Mouse (Mus musculus) heart, embryonic 15.5 days (tissue): ENCODE measurements around the gene Gm10197. TPM values are rescaled to one million over a fixed set of nuclear protein-coding genes. Genes with fewer than 3 reads are reported as not detected.

ENCODE experiments used
- ATAC-seq: fragments of 200-750 bp; cut with Nextera tagmentation; replicated peaks from 2 replicates; pipeline ENCODE4 v1.8.0; 2017; ENCODE audit warnings: low read depth, moderate TSS enrichment; ENCODE audit not compliant: insufficient number of reproducible peaks, insufficient read depth, low FRiP score
- H3K27ac ChIP-seq: fragments of 300-500 bp; sonication (generic); 2 replicates; pipeline ENCODE4 v1.5.1; 2015; ENCODE audit warnings: mild to moderate bottlenecking, inconsistent platforms
- H3K27me3 ChIP-seq: fragments of 300-500 bp; sonication (generic); 2 replicates; pipeline ENCODE4 v1.6.1; 2015; ENCODE audit warnings: inconsistent platforms
- H3K36me3 ChIP-seq: fragments of 300-500 bp; sonication (generic); 2 replicates; pipeline ENCODE4 v1.6.1; 2015; ENCODE audit warnings: mild to moderate bottlenecking, inconsistent platforms
- H3K4me1 ChIP-seq: fragments of 300-500 bp; sonication (generic); replicated peaks from 2 replicates; pipeline ENCODE4 v1.6.1; 2015; ENCODE audit warnings: inconsistent platforms
- H3K4me2 ChIP-seq: fragments of 300-500 bp; sonication (generic); 2 replicates; pipeline ENCODE4 v1.6.1; 2015; ENCODE audit warnings: inconsistent platforms, mild to moderate bottlenecking, moderate library complexity
- H3K4me3 ChIP-seq: fragments of 300-500 bp; sonication (generic); 2 replicates; pipeline ENCODE4 v1.5.1; 2015; ENCODE audit warnings: mild to moderate bottlenecking, inconsistent platforms
- H3K9ac ChIP-seq: fragments of 300-500 bp; sonication (generic); 2 replicates; pipeline ENCODE4 v1.6.1; 2015; ENCODE audit warnings: mild to moderate bottlenecking, inconsistent platforms
- H3K9me3 ChIP-seq: fragments of 300-500 bp; sonication (generic); replicated peaks from 2 replicates; pipeline ENCODE4 v1.6.1; 2016; ENCODE audit warnings: inconsistent platforms
- WGBS: fragments of 180-500 bp; shearing (Covaris S2); methylation state at CpG from one replicate; pipeline ENCODE4 v1.1.7; 2015; ENCODE audit warnings: mixed read lengths; 5-methylcytosine and 5-hydroxymethylcytosine counted together
- polyA plus RNA-seq: library from polyadenylated mRNA; unstranded; fragments of >200 nt; fragmentation: Nextera tagmentation; extraction: Ambion mirVana; gene quantifications from 2 replicates; pipeline ENCODE4 v1.2.1, GENCODE M21; 2015

Gm10197 gene
- polyA plus RNA-seq, 1 experiment from 2014 or later, result not detected

GRCm38 (mm10) chr19:53392781-53393343, 21.3 kb upstream of the Gm10197 start:
- peaks cover 12% of the 10 kb centered on the region for H3K36me3 ChIP-seq
- ATAC-seq, result no peak

GRCm38 (mm10) chr19:53391787-53392186, 20.2 kb upstream of the Gm10197 start:
- ATAC-seq, result no peak
- no peaks in the 10 kb centered on the region for H3K27me3 ChIP-seq
- H3K27ac ChIP-seq, result no peak overlapping the region
- peaks cover 21% of the 10 kb centered on the region for H3K4me1 ChIP-seq
- 85% methylated on average over 5 of the region's 5 CpGs for WGBS
- H3K36me3 ChIP-seq, result peaks cover 22% of the 10 kb centered on the region
- H3K4me3 ChIP-seq, result peak overlapping the region; percentile 98
- H3K4me2 ChIP-seq, result peak overlapping the region; percentile 67
- no peak overlapping the region for H3K9ac ChIP-seq
- H3K9me3 ChIP-seq, result no peaks in the 10 kb centered on the region

More at GRCm38 (mm10) chr19:53392781-53393343, 21.3 kb upstream of the Gm10197 start:
- H3K9ac ChIP-seq, result no peak overlapping the region
- no peak overlapping the region for H3K4me2 ChIP-seq
- no peak overlapping the region for H3K4me3 ChIP-seq
- peaks cover 18% of the 10 kb centered on the region for H3K4me1 ChIP-seq
- no peak overlapping the region for H3K27ac ChIP-seq
- no peaks in the 10 kb centered on the region for H3K27me3 ChIP-seq
- WGBS, result 75% methylated on average over 8 of the region's 8 CpGs
- H3K9me3 ChIP-seq, result no peaks in the 10 kb centered on the region

GRCm38 (mm10) chr19:53391386-53391785, 19.8 kb upstream of the Gm10197 start:
- no peak for ATAC-seq
- H3K27ac ChIP-seq, result peak overlapping the region; percentile 95
- peaks cover 24% of the 10 kb centered on the region for H3K36me3 ChIP-seq
- no peaks in the 10 kb centered on the region for H3K27me3 ChIP-seq
- 41% methylated on average over 8 of the region's 8 CpGs for WGBS
- peaks cover 22% of the 10 kb centered on the region for H3K4me1 ChIP-seq
- peak overlapping the region; percentile 67 for H3K4me2 ChIP-seq
- H3K9ac ChIP-seq, result peak overlapping the region; percentile 85
- no peaks in the 10 kb centered on the region for H3K9me3 ChIP-seq
- H3K4me3 ChIP-seq, result peak overlapping the region; percentile 98

GRCm38 (mm10) chr19:53390495-53391007, 19.0 kb upstream of the Gm10197 start, which contains the start of gene Smndc1:
Gene Smndc1 (minus strand): TSS chr19:53390578.
- Histone ChIP-seq H3K27ac (peak within 1 kb of the TSS; percentile 98), H3K4me2 (peak within 1 kb of the TSS; percentile 67), H3K27me3 (no peaks in the 10 kb centered on the region), H3K9ac (peak within 1 kb of the TSS; percentile 98), H3K4me1 (peaks cover 26% of the 10 kb centered on the region), H3K9me3 (no peaks in the 10 kb centered on the region), H3K36me3 (peaks cover 29% of the 10 kb centered on the region), H3K4me3 (peak within 1 kb of the TSS; percentile 98)
- under 1% methylated on average over 48 of the region's 48 CpGs for WGBS
- peak; percentile 97 for ATAC-seq

GRCm38 (mm10) chr19:53389851-53390431, 18.4 kb upstream of the Gm10197 start:
- Histone ChIP-seq H3K9ac (peak overlapping the region; percentile 98), H3K27me3 (no peaks in the 10 kb centered on the region), H3K4me3 (peak overlapping the region; percentile 98), H3K4me2 (peak overlapping the region; percentile 64), H3K9me3 (no peaks in the 10 kb centered on the region), H3K4me1 (peaks cover 26% of the 10 kb centered on the region), H3K27ac (peak overlapping the region; percentile 98), H3K36me3 (peaks cover 29% of the 10 kb centered on the region)
- peak; percentile 87 for ATAC-seq
- WGBS, result under 1% methylated on average over 59 of the region's 59 CpGs

- ATAC-seq, result no peak
- no peaks in the 10 kb centered on the region for H3K9me3 ChIP-seq
- H3K4me2 ChIP-seq, result peak overlapping the region; percentile 64
- H3K4me3 ChIP-seq, result peak overlapping the region; percentile 98
- H3K9ac ChIP-seq, result peak overlapping the region; percentile 98
- no peaks in the 10 kb centered on the region for H3K27me3 ChIP-seq
- 21% methylated on average over 6 of the region's 6 CpGs for WGBS
- H3K4me1 ChIP-seq, result peaks cover 26% of the 10 kb centered on the region
- peaks cover 33% of the 10 kb centered on the region for H3K36me3 ChIP-seq
- peak overlapping the region; percentile 98 for H3K27ac ChIP-seq
Observed at GRCm38 (mm10) chr19:53389417-53389816, 17.9 kb upstream of the Gm10197 start.

- Histone ChIP-seq H3K4me2 (no peak overlapping the region), H3K4me3 (no peak overlapping the region), H3K4me1 (peaks cover 10% of the 10 kb centered on the region), H3K27me3 (no peaks in the 10 kb centered on the region), H3K27ac (no peak overlapping the region), H3K36me3 (peaks cover 82% of the 10 kb centered on the region), H3K9ac (no peak overlapping the region), H3K9me3 (no peaks in the 10 kb centered on the region)
- 71% methylated on average over 15 of the region's 15 CpGs for WGBS
- ATAC-seq, result no peak
Observed at GRCm38 (mm10) chr19:53383336-53383735, 11.8 kb upstream of the Gm10197 start.

- Histone ChIP-seq H3K27me3 (no peaks in the 10 kb centered on the region), H3K4me2 (no peak overlapping the region), H3K4me3 (no peak overlapping the region), H3K4me1 (no peaks in the 10 kb centered on the region), H3K27ac (no peak overlapping the region), H3K9me3 (no peaks in the 10 kb centered on the region), H3K36me3 (peaks cover 73% of the 10 kb centered on the region), H3K9ac (no peak overlapping the region)
- no peak for ATAC-seq
- 90% methylated on average over 10 of the region's 10 CpGs for WGBS
Observed at GRCm38 (mm10) chr19:53378421-53378820, 6.9 kb upstream of the Gm10197 start.

- peaks cover 71% of the 10 kb centered on the region for H3K36me3 ChIP-seq
- no peaks in the 10 kb centered on the region for H3K4me1 ChIP-seq
- no peak overlapping the region for H3K4me2 ChIP-seq
- no peak overlapping the region for H3K4me3 ChIP-seq
- H3K9ac ChIP-seq, result no peak overlapping the region
- WGBS, result 81% methylated on average over 8 of the region's 8 CpGs
- ATAC-seq, result no peak
- no peaks in the 10 kb centered on the region for H3K27me3 ChIP-seq
- no peak overlapping the region for H3K27ac ChIP-seq
- H3K9me3 ChIP-seq, result no peaks in the 10 kb centered on the region
Observed at GRCm38 (mm10) chr19:53377652-53378051, 6.1 kb upstream of the Gm10197 start.

GRCm38 (mm10) chr19:53375816-53376215, 4.2 kb upstream of the Gm10197 start:
- Histone ChIP-seq H3K4me1 (0 out of 2 replicates have a peak, but pooled peaks cover 2% of the 10 kb centered on the region), H3K9ac (no peak overlapping the region), H3K4me3 (no peak overlapping the region), H3K36me3 (peaks cover 68% of the 10 kb centered on the region), H3K9me3 (no peaks in the 10 kb centered on the region), H3K4me2 (no peak overlapping the region), H3K27ac (no peak overlapping the region), H3K27me3 (no peaks in the 10 kb centered on the region)
- WGBS, result 94% methylated on average over 9 of the region's 9 CpGs
- ATAC-seq, result no peak

GRCm38 (mm10) chr19:53375299-53375698, 3.7 kb upstream of the Gm10197 start:
- no peak for ATAC-seq
- no peak overlapping the region for H3K4me2 ChIP-seq
- H3K4me1 ChIP-seq, result 0 out of 2 replicates have a peak, but pooled peaks cover 4% of the 10 kb centered on the region
- H3K4me3 ChIP-seq, result no peak overlapping the region
- WGBS, result 94% methylated on average over 6 of the region's 6 CpGs
- H3K9ac ChIP-seq, result no peak overlapping the region
- H3K36me3 ChIP-seq, result peaks cover 64% of the 10 kb centered on the region
- no peak overlapping the region for H3K27ac ChIP-seq
- H3K27me3 ChIP-seq, result no peaks in the 10 kb centered on the region
- H3K9me3 ChIP-seq, result no peaks in the 10 kb centered on the region
